Mouse (Mus musculus): ENCODE data around the gene BC048671.

Gene BC048671

GRCm38 (mm10) chr6:90300919-90301318 is at the start of gene BC048671:
Gene BC048671 (plus strand): TSS chr6:90301219.
- DNase-seq (ENCODE audit: low spot score in 2 of 2): no peak

GRCm38 (mm10) chr6:90288265-90288664 is 12.8 kb upstream of the BC048671 start:
- no peak for DNase-seq (ENCODE audit: low spot score in 2 of 2)

GRCm38 (mm10) chr6:90306315-90306975 is 5.4 kb downstream of the BC048671 start:
- no peak for DNase-seq (ENCODE audit: low spot score in 2 of 2)

GRCm38 (mm10) chr6:90308839-90309778 is 8.1 kb downstream of the BC048671 start:
- DNase-seq (ENCODE audit: low spot score in 2 of 2): no peak

GRCm38 (mm10) chr6:90315961-90316360 is 14.9 kb downstream of the BC048671 start:
- DNase-seq (ENCODE audit: low spot score in 2 of 2): no peak

GRCm38 (mm10) chr6:90317510-90318258 is 16.7 kb downstream of the BC048671 start:
- DNase-seq (ENCODE audit: low spot score in 2 of 2): no peak

- no peak for DNase-seq (ENCODE audit: low spot score in 2 of 2)
These were observed 18.0 kb downstream of the BC048671 start for GRCm38 (mm10) chr6:90319019-90319418.

GRCm38 (mm10) chr6:90319475-90320191 is 18.6 kb downstream of the BC048671 start:
- DNase-seq (ENCODE audit: low spot score in 2 of 2): no peak

- no peak for DNase-seq (ENCODE audit: low spot score in 2 of 2)
These were observed 19.4 kb downstream of the BC048671 start for GRCm38 (mm10) chr6:90320429-90320828.

GRCm38 (mm10) chr6:90321811-90322210 is 20.8 kb downstream of the BC048671 start:
- DNase-seq (ENCODE audit: low spot score in 2 of 2): no peak

GRCm38 (mm10) chr6:90324026-90324425 is 23.0 kb downstream of the BC048671 start:
- DNase-seq (ENCODE audit: low spot score in 2 of 2): no peak

GRCm38 (mm10) chr6:90324463-90324862 is 23.4 kb downstream of the BC048671 start:
- no peak for DNase-seq (ENCODE audit: low spot score in 2 of 2)

- no peak for DNase-seq (ENCODE audit: low spot score in 2 of 2)
These were observed 24.0 kb downstream of the BC048671 start, which contains the start of gene Chst13 for GRCm38 (mm10) chr6:90324991-90325390. Gene Chst13 (minus strand): TSS chr6:90325185.

- DNase-seq (ENCODE audit: low spot score in 2 of 2): no peak
These were observed 26.7 kb downstream of the BC048671 start for GRCm38 (mm10) chr6:90327670-90328069.

- DNase-seq (ENCODE audit: low spot score in 2 of 2): no peak
These were observed 28.9 kb downstream of the BC048671 start for GRCm38 (mm10) chr6:90329953-90330352.

GRCm38 (mm10) chr6:90332561-90333425 is 31.8 kb downstream of the BC048671 start, which contains the start of gene Uroc1:
Gene Uroc1 (plus strand): TSS chr6:90333284.
- no peak for DNase-seq (ENCODE audit: low spot score in 2 of 2)

GRCm38 (mm10) chr6:90334244-90334643 is 33.2 kb downstream of the BC048671 start:
- DNase-seq (ENCODE audit: low spot score in 2 of 2): no peak

- DNase-seq (ENCODE audit: low spot score in 2 of 2): no peak
These were observed 41.3 kb downstream of the BC048671 start for GRCm38 (mm10) chr6:90342343-90342742.

GRCm38 (mm10) chr6:90347183-90347582 is 46.2 kb downstream of the BC048671 start:
- DNase-seq (ENCODE audit: low spot score in 2 of 2): no peak

- DNase-seq (ENCODE audit: low spot score in 2 of 2): no peak
These were observed 47.5 kb downstream of the BC048671 start for GRCm38 (mm10) chr6:90348500-90348899.

Measured in spleen, postnatal 14 days (tissue).